Mouse (Mus musculus) heart, adult 2 months (tissue): ENCODE measurements around the gene Rtn2.

Experiments used
- CTCF ChIP-seq: fragments of 200-600 bp; IDR thresholded peaks from 2 replicates; pipeline ENCODE4 v1.8.1; 2022; ENCODE audit warnings: antibody characterized with exemption, mild to moderate bottlenecking, moderate library complexity
- POLR2A ChIP-seq: fragments of 200-500 bp; IDR thresholded peaks from 2 replicates; pipeline ENCODE4 v1.6.1; 2011; ENCODE audit warnings: mild to moderate bottlenecking, low read depth, low read length, control low read depth; ENCODE audit not compliant: insufficient read depth

DNA sequence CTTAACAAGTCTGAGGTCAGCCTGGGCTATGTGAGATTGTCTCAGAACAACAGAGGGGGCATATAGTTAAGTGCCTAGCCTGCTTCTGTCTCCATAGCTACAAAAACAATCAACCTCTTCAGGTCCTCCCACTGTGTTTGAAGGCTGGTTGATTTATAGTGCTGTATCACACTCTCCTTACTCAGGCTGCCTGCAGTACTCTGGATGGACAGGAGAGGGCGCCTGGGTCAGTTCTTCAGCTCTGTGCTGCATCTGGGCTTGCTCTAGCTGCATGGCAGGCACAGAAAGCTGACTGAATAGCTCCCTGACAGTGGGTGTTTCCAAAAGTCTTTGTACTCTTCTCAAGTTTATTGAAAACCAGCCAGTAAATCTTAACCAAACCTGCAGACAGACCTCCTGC is 43.0 kb upstream of the Rtn2 start:
- TF ChIP-seq POLR2A (no peak), CTCF (no peak; the same call in 1 of the 2 replicates)
